Mouse (Mus musculus) kidney, embryonic 15.5 days (tissue): ENCODE data around the gene Lemd2. TPM values are rescaled to one million over a fixed set of nuclear protein-coding genes. Genes with fewer than 3 reads are reported as not detected.

ENCODE experiments used
- ATAC-seq: fragments of 200-750 bp; cut with Nextera tagmentation; replicated peaks from 2 replicates; pipeline ENCODE4 v1.8.0; 2017; ENCODE audit warnings: moderate TSS enrichment; ENCODE audit not compliant: low FRiP score
- H3K27ac ChIP-seq: fragments of 300-500 bp; sonication (generic); 2 replicates; pipeline ENCODE4 v1.5.1; 2015; ENCODE audit warnings: mild to moderate bottlenecking, inconsistent platforms
- H3K27me3 ChIP-seq: fragments of 300-500 bp; sonication (generic); 2 replicates; pipeline ENCODE4 v1.6.1; 2015; ENCODE audit warnings: inconsistent platforms
- H3K36me3 ChIP-seq: fragments of 300-500 bp; sonication (generic); 2 replicates; pipeline ENCODE4 v1.6.1; 2015; ENCODE audit warnings: inconsistent platforms
- H3K4me1 ChIP-seq: fragments of 300-500 bp; sonication (generic); 2 replicates; pipeline ENCODE4 v1.6.1; 2015; ENCODE audit warnings: inconsistent platforms
- H3K4me2 ChIP-seq: fragments of 300-500 bp; sonication (generic); 2 replicates; pipeline ENCODE4 v1.6.1; 2015; ENCODE audit warnings: moderate library complexity, mild to moderate bottlenecking, inconsistent platforms
- H3K4me3 ChIP-seq: fragments of 300-500 bp; sonication (generic); replicated peaks from 2 replicates; pipeline ENCODE4 v1.5.1; 2015; ENCODE audit warnings: mild to moderate bottlenecking, inconsistent platforms
- H3K9ac ChIP-seq: fragments of 300-500 bp; sonication (generic); 2 replicates; pipeline ENCODE4 v1.6.1; 2015; ENCODE audit warnings: mild to moderate bottlenecking, inconsistent platforms
- H3K9me3 ChIP-seq: fragments of 300-500 bp; sonication (generic); replicated peaks from 2 replicates; pipeline ENCODE4 v1.6.1; 2016; ENCODE audit warnings: inconsistent platforms
- WGBS: fragments of 180-500 bp; shearing (Covaris S2); methylation state at CpG from one replicate; pipeline ENCODE4 v1.1.7; 2015; ENCODE audit warnings: mixed read lengths; 5-methylcytosine and 5-hydroxymethylcytosine counted together
- polyA plus RNA-seq: library from polyadenylated mRNA; unstranded; fragments of >200 nt; fragmentation: Nextera tagmentation; extraction: Ambion mirVana; gene quantifications from 2 replicates; pipeline ENCODE4 v1.2.1, GENCODE M21; 2015

Gene Lemd2
- polyA plus RNA-seq, 1 experiment from 2014 or later, result 16.7 TPM

DNA sequence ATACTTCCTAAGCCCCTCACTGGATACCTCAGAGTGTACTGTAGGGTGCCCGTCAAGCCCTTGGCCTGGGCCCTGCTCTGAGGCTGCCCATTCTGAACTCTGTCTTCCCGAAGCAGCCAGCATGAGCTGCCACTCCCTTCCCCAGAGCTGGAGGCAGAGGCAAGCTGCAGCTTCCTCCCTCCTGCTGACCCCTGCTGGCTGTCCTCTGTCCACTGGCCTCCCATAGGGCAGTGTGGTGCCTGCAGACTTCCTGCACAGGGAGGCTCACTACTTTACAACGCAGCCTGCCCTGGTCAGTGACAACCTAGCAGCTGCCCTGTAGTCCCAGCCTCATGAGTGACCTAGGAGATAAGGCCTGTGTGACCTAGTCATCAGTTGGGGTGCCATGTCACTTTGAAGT lies 22.6 kb downstream of the Lemd2 start:
- H3K27me3 ChIP-seq, result peaks cover 5% of the 10 kb centered on the region; the same call in 1 of the 2 replicates
- no peak overlapping the region for H3K4me3 ChIP-seq
- H3K4me2 ChIP-seq, result no peak overlapping the region
- peak; percentile 49; the same call in 1 of the 2 replicates for ATAC-seq
- H3K27ac ChIP-seq, result no peak overlapping the region
- no peak overlapping the region for H3K9ac ChIP-seq
- H3K9me3 ChIP-seq, result no peaks in the 10 kb centered on the region
- no peaks in the 10 kb centered on the region for H3K4me1 ChIP-seq
- H3K36me3 ChIP-seq, result no peaks in the 10 kb centered on the region
- WGBS, result 23% methylated on average over 3 of the region's 3 CpGs

DNA sequence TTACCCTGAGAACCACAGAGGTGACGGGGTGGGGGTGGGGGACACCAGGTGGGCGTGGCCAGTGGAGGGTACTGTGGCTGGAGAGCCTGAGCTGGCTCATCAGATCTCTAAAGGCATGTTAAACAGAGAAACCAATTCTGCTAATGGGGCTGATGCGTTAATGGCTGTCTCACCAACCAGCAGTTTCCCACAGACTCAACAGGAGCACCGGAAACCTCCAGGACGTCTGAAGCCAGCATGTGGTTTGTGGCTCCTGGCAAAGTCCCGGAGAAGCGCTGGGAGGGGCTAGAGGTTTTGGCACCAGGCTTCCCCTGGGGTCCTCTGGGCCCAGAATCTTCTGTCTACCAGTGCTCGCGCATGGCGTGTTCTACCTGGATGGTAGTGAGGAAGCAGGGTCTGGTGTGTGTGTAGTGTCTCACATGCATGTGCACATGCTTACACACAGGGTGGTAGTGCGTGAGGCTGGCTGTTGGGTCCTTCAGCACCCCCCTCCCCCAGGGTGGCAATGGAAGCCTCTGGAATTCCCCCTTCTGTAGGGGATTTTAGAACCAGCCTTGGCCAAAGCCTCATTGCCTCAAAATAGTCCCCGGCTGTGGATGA lies 24.5 kb downstream of the Lemd2 start:
- 54% methylated on average over 12 of the region's 12 CpGs for WGBS

DNA sequence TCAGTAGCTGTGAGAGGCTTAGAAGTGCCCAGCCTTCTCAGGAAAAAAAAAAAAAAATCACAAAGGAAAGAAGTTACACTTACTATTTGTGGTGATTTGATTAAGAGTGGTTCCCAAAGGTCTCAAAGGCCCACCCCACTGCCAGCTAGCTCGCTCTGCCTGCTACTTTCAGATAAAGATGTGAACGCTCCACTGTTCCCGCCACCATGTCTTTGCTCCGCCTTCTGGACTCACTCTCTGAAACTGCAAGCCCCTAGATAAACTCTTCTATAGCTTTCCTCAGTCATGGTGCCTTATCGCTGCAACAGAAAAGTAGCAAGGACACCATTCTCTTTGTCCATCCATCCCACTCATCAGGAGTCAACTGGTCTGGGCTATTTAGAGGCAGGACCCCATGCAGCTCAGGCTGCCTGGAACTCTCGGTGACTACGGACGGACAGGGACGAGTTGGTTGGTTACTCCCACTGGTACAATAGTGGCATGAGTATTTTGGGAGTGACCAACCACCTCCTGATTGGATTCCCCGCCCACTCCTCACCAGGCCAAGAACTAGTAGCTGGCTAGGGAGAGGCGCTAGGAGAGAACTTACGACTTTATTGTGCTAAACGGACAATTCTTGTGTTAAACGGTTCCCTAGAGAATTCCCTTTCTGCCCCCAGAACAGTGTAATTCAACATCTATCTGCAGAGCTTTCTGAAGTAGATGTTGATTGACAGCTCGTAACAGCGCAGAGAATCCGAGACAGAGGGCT lies 25.7 kb downstream of the Lemd2 start:
- Histone ChIP-seq H3K27ac (no peak overlapping the region), H3K4me1 (peaks cover 14% of the 10 kb centered on the region), H3K4me3 (no peak overlapping the region), H3K9me3 (no peaks in the 10 kb centered on the region), H3K4me2 (no peak overlapping the region), H3K9ac (no peak overlapping the region), H3K36me3 (no peaks in the 10 kb centered on the region), H3K27me3 (peaks cover 3% of the 10 kb centered on the region; the same call in 1 of the 2 replicates)
- ATAC-seq, result no peak
- WGBS, result 87% methylated on average over 17 of the region's 17 CpGs

More for the DNA sequence above, 24.5 kb downstream of the Lemd2 start:
- H3K27ac ChIP-seq, result no peak overlapping the region
- peaks cover 3% of the 10 kb centered on the region; the same call in 1 of the 2 replicates for H3K27me3 ChIP-seq
- H3K9ac ChIP-seq, result no peak overlapping the region
- no peaks in the 10 kb centered on the region for H3K9me3 ChIP-seq
- no peak overlapping the region for H3K4me3 ChIP-seq
- ATAC-seq, result no peak
- H3K4me2 ChIP-seq, result no peak overlapping the region
- H3K36me3 ChIP-seq, result no peaks in the 10 kb centered on the region
- H3K4me1 ChIP-seq, result peaks cover 14% of the 10 kb centered on the region

DNA sequence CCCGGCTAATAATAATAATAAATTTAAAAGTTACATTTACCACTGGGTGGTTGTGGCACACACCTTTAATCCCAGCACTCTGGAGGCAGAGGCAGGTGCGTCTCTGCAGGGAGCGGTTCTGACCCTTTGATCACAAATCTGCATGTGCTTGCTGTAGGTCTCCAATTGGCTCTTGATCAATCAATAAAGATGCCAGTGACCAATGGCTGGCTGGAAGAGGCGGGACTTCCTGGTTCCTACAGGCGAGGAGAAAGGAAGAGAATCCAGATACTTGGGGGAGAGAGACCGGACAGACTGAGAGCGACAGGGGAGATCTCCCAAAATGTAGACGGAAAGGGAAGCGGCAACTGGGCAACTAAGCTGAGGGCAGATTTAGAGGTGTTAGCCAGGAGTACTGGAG lies 26.2 kb downstream of the Lemd2 start:
- Histone ChIP-seq H3K36me3 (no peaks in the 10 kb centered on the region), H3K27ac (no peak overlapping the region), H3K4me1 (peaks cover 14% of the 10 kb centered on the region), H3K4me2 (no peak overlapping the region), H3K4me3 (no peak overlapping the region), H3K9ac (no peak overlapping the region), H3K27me3 (peaks cover 3% of the 10 kb centered on the region; the same call in 1 of the 2 replicates), H3K9me3 (no peaks in the 10 kb centered on the region)
- 91% methylated on average over 9 of the region's 9 CpGs for WGBS
- ATAC-seq, result no peak

DNA sequence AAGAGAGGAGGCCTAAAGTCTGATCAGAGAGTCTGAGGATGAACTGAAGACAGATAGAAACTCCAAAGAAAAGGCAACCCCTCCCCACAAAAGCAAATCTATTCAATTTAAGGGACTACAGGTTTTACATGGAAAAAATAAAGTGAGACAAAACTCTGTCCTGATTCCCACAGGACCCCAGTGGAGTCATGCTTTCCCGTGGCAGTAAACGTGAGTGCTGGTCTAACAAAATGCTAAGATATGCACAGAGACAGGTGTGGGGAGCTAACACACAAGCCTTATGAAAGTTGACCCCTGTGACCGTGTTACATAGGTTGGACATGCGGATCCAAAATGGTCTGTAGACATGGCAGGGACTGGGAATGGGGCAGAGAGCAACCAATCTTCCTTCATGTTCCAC lies 27.5 kb downstream of the Lemd2 start:
- H3K9ac ChIP-seq, result no peak overlapping the region
- no peak for ATAC-seq
- peaks cover 14% of the 10 kb centered on the region for H3K4me1 ChIP-seq
- no peaks in the 10 kb centered on the region for H3K9me3 ChIP-seq
- no peak overlapping the region for H3K27ac ChIP-seq
- H3K4me2 ChIP-seq, result no peak overlapping the region
- no peaks in the 10 kb centered on the region for H3K36me3 ChIP-seq
- 91% methylated on average over 4 of the region's 4 CpGs for WGBS
- H3K27me3 ChIP-seq, result peaks cover 3% of the 10 kb centered on the region; the same call in 1 of the 2 replicates
- no peak overlapping the region for H3K4me3 ChIP-seq

DNA sequence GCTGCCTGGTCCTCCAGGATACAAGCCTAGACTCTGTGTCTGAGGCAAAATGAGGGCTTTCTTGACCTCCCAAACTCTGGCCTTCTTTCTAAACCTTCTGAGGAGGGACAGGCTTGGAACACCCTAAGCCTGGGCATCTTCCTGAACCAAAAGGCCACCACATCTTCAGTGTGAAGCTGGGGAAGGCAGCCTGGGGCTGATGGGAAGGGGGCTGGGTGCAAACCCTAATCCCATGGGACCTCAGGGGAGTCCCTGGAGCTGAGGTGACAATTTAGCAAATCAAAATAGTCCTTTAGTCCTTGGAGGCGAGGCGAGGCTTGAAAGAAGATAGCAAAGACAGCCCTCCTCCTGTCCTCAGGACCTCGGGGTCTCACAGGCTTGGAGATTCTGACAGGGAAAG lies 28.0 kb downstream of the Lemd2 start:
- 68% methylated on average over 3 of the region's 3 CpGs for WGBS
- Histone ChIP-seq H3K27ac (no peak overlapping the region), H3K9ac (no peak overlapping the region), H3K4me1 (peaks cover 14% of the 10 kb centered on the region), H3K9me3 (no peaks in the 10 kb centered on the region), H3K4me2 (no peak overlapping the region), H3K4me3 (no peak overlapping the region), H3K36me3 (no peaks in the 10 kb centered on the region), H3K27me3 (peaks cover 3% of the 10 kb centered on the region; the same call in 1 of the 2 replicates)
- ATAC-seq, result no peak

DNA sequence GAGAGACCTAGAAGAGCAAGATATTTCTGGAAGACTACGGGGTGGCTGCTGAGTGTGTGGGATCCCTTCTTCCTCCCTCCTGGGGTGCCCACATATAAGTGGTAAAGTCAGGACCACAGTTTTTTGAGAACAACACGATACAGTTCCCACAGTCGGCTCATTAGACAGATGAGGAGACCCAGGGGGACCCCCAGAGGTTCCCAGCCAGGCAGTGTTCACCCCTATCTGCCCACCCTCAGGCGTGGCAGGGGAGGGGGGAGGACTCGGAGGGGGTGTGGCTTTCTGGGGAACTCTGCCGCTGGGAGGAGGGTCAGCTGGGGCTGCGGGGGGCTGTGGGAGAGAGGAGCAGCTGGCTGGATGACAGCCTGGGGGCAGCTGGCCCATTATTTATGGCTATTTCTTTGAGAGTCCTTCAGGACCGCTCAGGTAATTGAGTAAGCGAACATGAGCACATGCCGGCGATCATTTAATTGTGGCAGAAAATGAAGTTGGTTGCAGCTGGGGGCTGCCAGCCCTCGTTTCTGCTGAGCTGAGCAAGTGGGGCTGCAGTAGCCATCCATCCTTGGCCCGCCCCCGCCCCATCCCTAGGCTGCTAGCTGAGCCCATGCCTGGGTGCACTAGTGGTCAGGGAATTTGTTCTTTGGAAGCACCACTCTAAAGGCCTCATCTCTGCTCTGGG lies 28.9 kb downstream of the Lemd2 start:
- Histone ChIP-seq H3K36me3 (no peaks in the 10 kb centered on the region), H3K9me3 (no peaks in the 10 kb centered on the region), H3K27me3 (peaks cover 3% of the 10 kb centered on the region; the same call in 1 of the 2 replicates), H3K9ac (no peak overlapping the region), H3K4me1 (peaks cover 14% of the 10 kb centered on the region), H3K27ac (0 out of 2 replicates have a peak overlapping the region, but pooled peaks have one; percentile 14), H3K4me3 (no peak overlapping the region), H3K4me2 (peak overlapping the region; percentile 2; the same call in 1 of the 2 replicates)
- WGBS, result 14% methylated on average over 14 of the region's 14 CpGs
- ATAC-seq, result peak; percentile 75

DNA sequence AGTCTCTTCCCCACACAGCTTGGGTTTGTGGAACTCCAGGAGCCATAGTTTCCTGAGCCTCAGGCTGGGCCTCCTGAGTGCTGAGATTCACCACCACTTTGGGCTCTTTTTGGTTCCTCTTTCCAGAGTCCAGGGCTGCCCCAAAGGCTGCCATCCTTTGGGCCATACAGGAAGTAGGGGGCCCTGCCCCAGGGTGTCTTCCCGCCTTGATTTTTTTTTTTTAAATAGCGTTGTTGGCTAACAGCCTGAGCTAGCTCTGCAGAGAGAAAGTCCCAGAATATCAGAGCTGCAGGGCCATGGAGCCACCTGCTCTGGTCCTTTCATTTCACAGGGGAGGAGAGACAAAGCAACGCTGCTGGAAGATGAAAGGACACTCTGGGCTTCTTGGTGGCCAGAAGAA lies 30.6 kb downstream of the Lemd2 start:
- ATAC-seq, result no peak
- no peaks in the 10 kb centered on the region for H3K36me3 ChIP-seq
- no peaks in the 10 kb centered on the region for H3K9me3 ChIP-seq
- no peak overlapping the region for H3K27ac ChIP-seq
- no peak overlapping the region for H3K9ac ChIP-seq
- 65% methylated on average over 3 of the region's 3 CpGs for WGBS
- 0 out of 2 replicates have a peak, but pooled peaks cover 3% of the 10 kb centered on the region for H3K27me3 ChIP-seq
- no peak overlapping the region for H3K4me2 ChIP-seq
- peaks cover 14% of the 10 kb centered on the region for H3K4me1 ChIP-seq
- no peak overlapping the region for H3K4me3 ChIP-seq

DNA sequence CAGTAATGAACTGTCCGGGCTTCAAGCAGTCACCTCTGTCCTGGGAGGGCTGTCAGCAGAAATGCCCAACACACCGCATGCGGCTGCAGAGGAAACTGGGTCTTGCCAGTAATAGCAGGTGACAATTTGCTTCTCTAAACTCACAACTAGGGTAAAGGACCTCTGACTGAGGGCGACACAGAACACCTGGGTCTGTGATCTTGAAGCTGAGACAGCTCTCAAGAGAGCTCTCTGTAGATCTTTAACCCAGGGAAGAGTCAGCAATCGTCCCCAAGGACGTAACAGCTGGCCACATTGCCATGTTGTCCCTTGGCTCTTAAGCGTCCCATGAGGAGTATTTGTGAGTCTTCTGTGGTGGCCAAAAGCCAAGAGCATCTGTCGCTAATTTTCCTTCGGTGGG lies 31.8 kb downstream of the Lemd2 start:
- 82% methylated on average over 9 of the region's 9 CpGs for WGBS
- no peaks in the 10 kb centered on the region for H3K9me3 ChIP-seq
- ATAC-seq, result no peak
- no peak overlapping the region for H3K4me2 ChIP-seq
- 0 out of 2 replicates have a peak, but pooled peaks cover 3% of the 10 kb centered on the region for H3K27me3 ChIP-seq
- H3K4me1 ChIP-seq, result peaks cover 14% of the 10 kb centered on the region
- no peaks in the 10 kb centered on the region for H3K36me3 ChIP-seq
- H3K9ac ChIP-seq, result no peak overlapping the region
- H3K27ac ChIP-seq, result no peak overlapping the region
- no peak overlapping the region for H3K4me3 ChIP-seq

DNA sequence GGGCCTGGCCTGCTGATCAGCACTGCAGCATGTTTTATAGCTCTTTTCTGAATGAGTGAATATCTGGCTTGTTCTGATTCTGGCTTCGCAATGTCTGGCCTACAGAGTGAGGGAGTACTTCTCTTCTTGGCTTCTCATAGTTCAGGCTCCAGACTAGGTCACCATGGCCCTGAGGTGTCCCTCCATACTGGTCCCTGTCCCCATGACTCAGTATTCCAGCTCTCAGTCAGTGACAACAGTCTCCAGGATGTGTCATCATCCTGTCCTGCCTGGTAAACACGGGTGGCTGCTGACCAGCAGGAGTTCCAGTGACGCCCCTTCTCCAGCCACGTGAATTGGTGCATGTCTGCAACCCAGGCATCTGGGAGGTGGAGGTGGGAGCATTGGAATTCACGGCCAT lies 33.1 kb downstream of the Lemd2 start:
- no peak overlapping the region for H3K9ac ChIP-seq
- H3K27ac ChIP-seq, result no peak overlapping the region
- H3K36me3 ChIP-seq, result no peaks in the 10 kb centered on the region
- ATAC-seq, result no peak
- no peak overlapping the region for H3K4me2 ChIP-seq
- H3K9me3 ChIP-seq, result no peaks in the 10 kb centered on the region
- H3K4me3 ChIP-seq, result no peak overlapping the region
- 71% methylated on average over 5 of the region's 5 CpGs for WGBS
- H3K4me1 ChIP-seq, result peaks cover 11% of the 10 kb centered on the region
- H3K27me3 ChIP-seq, result 0 out of 2 replicates have a peak, but pooled peaks cover under 1% of the 10 kb centered on the region

DNA sequence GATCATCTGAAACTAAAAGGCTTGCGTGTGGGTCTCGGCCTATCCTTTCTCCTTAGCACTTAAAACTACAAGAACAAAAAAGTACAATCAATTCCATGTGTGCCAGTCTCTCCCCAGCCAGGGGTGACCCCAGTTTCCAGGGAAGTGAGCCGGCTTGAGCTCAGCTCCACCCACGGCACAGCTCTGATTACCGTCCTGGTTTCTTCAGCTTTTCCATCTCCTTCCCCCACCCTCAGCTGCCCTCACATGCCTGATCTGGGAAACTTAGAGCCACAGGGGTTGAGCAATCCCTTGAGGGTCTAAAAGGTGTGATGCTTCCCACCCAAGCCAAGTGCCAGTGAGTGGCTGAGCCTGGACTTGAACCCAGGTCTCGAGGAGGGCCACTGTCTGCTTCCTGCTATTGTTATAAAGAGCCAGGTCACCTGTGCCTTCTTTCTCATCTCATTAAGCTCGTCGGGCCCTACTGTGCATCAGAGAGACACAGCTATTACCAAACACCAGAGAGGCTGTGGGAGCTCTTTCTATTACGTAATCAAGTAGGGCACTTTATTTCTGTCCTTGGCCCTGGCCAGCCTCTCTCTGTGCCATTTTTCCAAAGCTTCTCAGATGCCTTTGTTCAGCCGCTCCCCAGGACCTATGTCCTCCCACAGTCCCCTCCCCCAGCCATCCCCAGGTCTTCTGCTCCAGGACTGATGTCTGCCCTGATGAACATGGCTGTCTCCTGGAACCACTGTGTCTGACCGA lies 34.1 kb downstream of the Lemd2 start:
- no peak for ATAC-seq

More for the DNA sequence above, 34.1 kb downstream of the Lemd2 start:
- Histone ChIP-seq H3K9me3 (no peaks in the 10 kb centered on the region), H3K4me3 (no peak overlapping the region), H3K4me1 (peaks cover 1% of the 10 kb centered on the region), H3K4me2 (no peak overlapping the region), H3K27me3 (peaks cover 3% of the 10 kb centered on the region; the same call in 1 of the 2 replicates), H3K27ac (no peak overlapping the region), H3K36me3 (no peaks in the 10 kb centered on the region), H3K9ac (no peak overlapping the region)
- 64% methylated on average over 11 of the region's 11 CpGs for WGBS
